7 mouse cellular contexts compared by ENCODE assay signal in genomic region chr14:59025757-59026156, GRCm38 (mm10).
DNase-seq lines count a peak whose midpoint lies in the region; ATAC-seq lines count a peak whose summit lies in the region.
"Not testable (repeated sequence)": the region's sequence is repeated elsewhere in the genome, so short reads cannot be mapped to it uniquely, and the experiment has no call there.

No protein-coding gene starts in this region.

- H3K9ac ChIP-seq in embryonic facial prominence, embryonic 11.5 days (replicated peaks; ENCODE audit: low read length); heart, embryonic 14.5 days (ENCODE audit: low read length); intestine, embryonic 15.5 days: not testable (repeated sequence)

- WGBS in embryonic facial prominence, embryonic 11.5 days = 56% methylated on average over 9 of the region's 9 CpGs
- WGBS in heart, embryonic 14.5 days = 26% methylated on average over 9 of the region's 9 CpGs
- 54% methylated on average over 9 of the region's 9 CpGs for WGBS in intestine, embryonic 15.5 days

- not testable (repeated sequence) for H3K27me3 ChIP-seq in embryonic facial prominence, embryonic 11.5 days (ENCODE audit: control insufficient read depth, insufficient read depth, low read length); heart, embryonic 14.5 days (ENCODE audit: control insufficient read depth, insufficient read depth, low read length); intestine, embryonic 15.5 days (replicated peaks)

- H3K9me3 ChIP-seq in embryonic facial prominence, embryonic 11.5 days (replicated peaks; ENCODE audit: control insufficient read depth, low read length); heart, embryonic 14.5 days (ENCODE audit: control insufficient read depth, low read length); intestine, embryonic 15.5 days: not testable (repeated sequence)

- not testable (repeated sequence) for H3K4me3 ChIP-seq in embryonic facial prominence, embryonic 11.5 days (ENCODE audit: low read depth, low read length); heart, embryonic 14.5 days (ENCODE audit: control insufficient read depth in 1 of 2, insufficient read depth in 1 of 2, low read depth in 1 of 2, low read length in 2 of 2); intestine, embryonic 15.5 days (replicated peaks)

- H3K4me2 ChIP-seq in embryonic facial prominence, embryonic 11.5 days (ENCODE audit: low read depth, low read length); intestine, embryonic 15.5 days (replicated peaks): not testable (repeated sequence)
- peak overlapping the region; percentile 31; the same call in 1 of the 2 replicates for H3K4me2 ChIP-seq in heart, embryonic 14.5 days (ENCODE audit: low read length)

- H3K36me3 ChIP-seq in embryonic facial prominence, embryonic 11.5 days (replicated peaks; ENCODE audit: control insufficient read depth, insufficient read depth, low read depth, low read length); heart, embryonic 14.5 days (ENCODE audit: control insufficient read depth, insufficient read depth, low read length); intestine, embryonic 15.5 days: not testable (repeated sequence)

- not testable (repeated sequence) for H3K27ac ChIP-seq in embryonic facial prominence, embryonic 11.5 days (replicated peaks; ENCODE audit: low read depth, low read length); heart, embryonic 14.5 days (replicated peaks in 1 of 2; ENCODE audit: control insufficient read depth in 1 of 2, insufficient read depth in 1 of 2, low read depth in 2 of 2, low read length in 2 of 2); intestine, embryonic 15.5 days

- H3K4me1 ChIP-seq in embryonic facial prominence, embryonic 11.5 days (ENCODE audit: control insufficient read depth, insufficient read depth, low read length); heart, embryonic 14.5 days (ENCODE audit: control insufficient read depth in 2 of 2, insufficient read depth in 2 of 2, low read length in 2 of 2); intestine, embryonic 15.5 days (replicated peaks): not testable (repeated sequence)

- not testable (repeated sequence) for ATAC-seq in embryonic facial prominence, embryonic 11.5 days (replicated peaks; ENCODE audit: insufficient number of reproducible peaks, low FRiP score, low TSS enrichment, low read depth); heart, embryonic 14.5 days (ENCODE audit: insufficient number of reproducible peaks, insufficient read depth, low FRiP score, low read depth)
- peak; percentile 78 for ATAC-seq in intestine, embryonic 15.5 days

- DNase-seq in 3T3-L1 (ENCODE audit: low read depth, low spot score) (peak; percentile 24), ZHBTc4 (ENCODE audit: low read depth, low spot score) (peak; percentile 55)
- DNase-seq in embryonic facial prominence, embryonic 11.5 days (ENCODE audit: low spot score) = peak; percentile 12
- peak; percentile 76 to 90 for DNase-seq in kidney, adult 8-10 months
- DNase-seq in kidney, postnatal 36 days = peak; percentile 64 to 84

Comparison
In these comparisons a context has a peak if more than half of its experiments do, and no peak if none do; other contexts are left out.
1. DNase-seq: peak in every context shown above with its lines; median percentile 83 in kidney, adult 8-10 months; 74 in kidney, postnatal 36 days; 55 in ZHBTc4; 24 in 3T3-L1; 12 in embryonic facial prominence, embryonic 11.5 days.